Mouse (Mus musculus): ENCODE measurements around the gene P3h3. TPM values are rescaled to one million over a fixed set of nuclear protein-coding genes. Genes with fewer than 3 reads are reported as not detected.
"Not testable (repeated sequence)": the region's sequence is repeated elsewhere in the genome, so short reads cannot be mapped to it uniquely, and the experiment has no call there.

P3h3 gene
- polyA plus RNA-seq, 1 experiment from 2014 or later, result 28.1 TPM

DNA sequence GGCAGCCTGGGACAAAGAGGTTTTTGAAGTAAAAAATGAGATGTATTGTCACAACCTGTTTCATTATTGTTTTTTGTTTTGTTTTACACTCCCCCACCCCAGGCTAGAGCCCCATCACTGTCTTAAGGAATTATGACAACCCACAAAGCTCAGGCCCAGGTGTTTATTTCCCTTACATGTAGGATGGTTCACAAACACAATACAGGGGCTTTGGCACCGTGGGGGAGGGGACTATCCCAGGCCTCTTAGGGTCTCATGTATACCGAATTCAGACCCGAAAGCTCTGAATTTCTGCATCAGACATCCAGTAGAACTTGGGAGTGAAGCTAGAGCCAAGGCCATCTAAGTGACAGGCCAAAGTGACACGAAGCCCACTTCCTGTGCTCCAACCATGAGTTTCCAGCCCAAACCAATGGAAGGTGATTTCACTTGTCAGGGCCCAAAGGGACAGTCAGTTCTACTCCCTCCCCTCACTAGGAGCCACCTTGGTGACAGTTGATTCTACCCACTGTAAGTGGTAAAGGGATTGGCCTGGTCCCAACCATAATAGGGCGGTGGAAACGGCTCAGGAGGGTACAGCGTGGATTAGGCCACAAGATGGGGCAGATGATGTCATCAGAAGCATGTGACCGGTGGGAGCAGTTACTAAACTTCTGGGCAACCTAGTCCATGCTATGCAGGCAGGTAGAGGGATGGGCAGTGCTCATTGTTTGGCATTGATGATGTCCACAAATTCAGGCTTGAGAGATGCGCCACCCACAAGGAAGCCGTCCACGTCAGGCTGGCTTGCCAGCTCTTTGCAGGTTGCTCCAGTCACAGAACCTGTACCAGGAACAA lies 46.8 kb downstream of the P3h3 start:
- not testable (repeated sequence) for H3K4me3 ChIP-seq (ENCODE audit: low read depth, low read length); H3K4me2 ChIP-seq (ENCODE audit: low read length); ATAC-seq (replicated peaks; ENCODE audit: low FRiP score, low TSS enrichment, low read depth); H3K9ac ChIP-seq (ENCODE audit: low read length); H3K27me3 ChIP-seq (replicated peaks; ENCODE audit: control insufficient read depth, insufficient read depth, low read length); DNase-seq (ENCODE audit: low spot score); H3K9me3 ChIP-seq (ENCODE audit: control insufficient read depth, low read length); H3K27ac ChIP-seq (ENCODE audit: low read depth)
- Histone ChIP-seq H3K4me1 (replicated peaks; ENCODE audit: control insufficient read depth, insufficient read depth, low read length) (peaks cover 43% of the 10 kb centered on the region), H3K36me3 (ENCODE audit: control insufficient read depth, insufficient read depth, low read length) (peaks cover 35% of the 10 kb centered on the region)
- 82% methylated on average over 10 of the region's 11 CpGs for WGBS

GRCm38 (mm10) chr6:124809775-124810538 lies 47.6 kb downstream of the P3h3 start:
- Histone ChIP-seq H3K9ac (ENCODE audit: low read length) (peak overlapping the region; percentile 67), H3K9me3 (ENCODE audit: control insufficient read depth, low read length) (no peaks in the 10 kb centered on the region), H3K36me3 (ENCODE audit: control insufficient read depth, insufficient read depth, low read length) (peaks cover 27% of the 10 kb centered on the region), H3K4me1 (replicated peaks; ENCODE audit: control insufficient read depth, insufficient read depth, low read length) (peaks cover 44% of the 10 kb centered on the region), H3K4me3 (ENCODE audit: low read depth, low read length) (peak overlapping the region; percentile 57), H3K27me3 (replicated peaks; ENCODE audit: control insufficient read depth, insufficient read depth, low read length) (no peaks in the 10 kb centered on the region), H3K27ac (ENCODE audit: low read depth) (peak overlapping the region; percentile 92), H3K4me2 (ENCODE audit: low read length) (peak overlapping the region; percentile 98)
- peak; percentile 0; the same call in 1 of the 2 replicates for ATAC-seq (replicated peaks; ENCODE audit: low FRiP score, low TSS enrichment, low read depth)
- 43% methylated on average over 14 of the region's 14 CpGs for WGBS
- DNase-seq (ENCODE audit: low spot score), result no peak

DNA sequence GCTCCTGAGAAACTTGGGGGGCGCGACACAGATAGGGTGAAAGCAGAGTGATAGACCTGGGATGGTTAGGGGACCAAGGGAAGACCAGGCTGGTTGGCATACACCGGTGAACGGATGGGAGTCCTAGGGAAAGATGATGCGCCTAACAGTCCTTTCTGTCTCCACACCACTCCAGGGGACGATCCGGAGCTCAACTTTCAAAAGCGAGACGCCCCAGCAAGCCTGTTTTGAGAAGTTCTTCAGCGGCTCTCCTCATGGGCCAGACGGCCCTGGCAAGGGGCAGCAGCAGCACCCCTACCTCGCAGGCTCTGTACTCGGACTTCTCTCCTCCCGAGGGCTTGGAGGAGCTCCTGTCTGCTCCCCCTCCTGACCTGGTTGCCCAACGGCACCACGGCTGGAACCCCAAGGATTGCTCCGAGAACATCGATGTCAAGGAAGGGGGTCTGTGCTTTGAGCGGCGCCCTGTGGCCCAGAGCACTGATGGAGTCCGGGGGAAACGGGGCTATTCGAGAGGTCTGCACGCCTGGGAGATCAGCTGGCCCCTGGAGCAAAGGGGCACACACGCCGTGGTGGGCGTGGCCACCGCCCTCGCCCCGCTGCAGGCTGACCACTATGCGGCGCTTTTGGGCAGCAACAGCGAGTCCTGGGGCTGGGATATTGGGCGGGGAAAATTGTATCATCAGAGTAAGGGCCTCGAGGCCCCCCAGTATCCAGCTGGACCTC lies 48.3 kb downstream of the P3h3 start:
- Histone ChIP-seq H3K36me3 (ENCODE audit: control insufficient read depth, insufficient read depth, low read length) (peaks cover 26% of the 10 kb centered on the region), H3K4me3 (ENCODE audit: low read depth, low read length) (peak overlapping the region; percentile 57), H3K4me1 (replicated peaks; ENCODE audit: control insufficient read depth, insufficient read depth, low read length) (peaks cover 37% of the 10 kb centered on the region), H3K9ac (ENCODE audit: low read length) (peak overlapping the region; percentile 67), H3K27me3 (replicated peaks; ENCODE audit: control insufficient read depth, insufficient read depth, low read length) (no peaks in the 10 kb centered on the region), H3K27ac (ENCODE audit: low read depth) (peak overlapping the region; percentile 92), H3K4me2 (ENCODE audit: low read length) (peak overlapping the region; percentile 98), H3K9me3 (ENCODE audit: control insufficient read depth, low read length) (no peaks in the 10 kb centered on the region)
- 0% methylated on average over 35 of the region's 35 CpGs for WGBS
- ATAC-seq (replicated peaks; ENCODE audit: low FRiP score, low TSS enrichment, low read depth) (peak; percentile 5), DNase-seq (ENCODE audit: low spot score) (peak; percentile 91)

- ATAC-seq (replicated peaks; ENCODE audit: low FRiP score, low TSS enrichment, low read depth), result peak; percentile 38
- Histone ChIP-seq H3K9ac (ENCODE audit: low read length) (peak within 1 kb of the TSS; percentile 67), H3K27me3 (replicated peaks; ENCODE audit: control insufficient read depth, insufficient read depth, low read length) (no peaks in the 10 kb centered on the region), H3K4me1 (replicated peaks; ENCODE audit: control insufficient read depth, insufficient read depth, low read length) (peaks cover 36% of the 10 kb centered on the region), H3K4me3 (ENCODE audit: low read depth, low read length) (peak within 1 kb of the TSS; percentile 57), H3K27ac (ENCODE audit: low read depth) (peak within 1 kb of the TSS; percentile 92), H3K9me3 (ENCODE audit: control insufficient read depth, low read length) (no peaks in the 10 kb centered on the region), H3K36me3 (ENCODE audit: control insufficient read depth, insufficient read depth, low read length) (peaks cover 26% of the 10 kb centered on the region), H3K4me2 (ENCODE audit: low read length) (peak within 1 kb of the TSS; percentile 98)
- WGBS, result 2% methylated on average over 29 of the region's 29 CpGs
- DNase-seq (ENCODE audit: low spot score), result peak; percentile 88
Observed at GRCm38 (mm10) chr6:124808358-124809012, 49.1 kb downstream of the P3h3 start, which contains the start of gene Spsb2. TSS of gene Spsb2 (plus strand) at chr6:124808661.

DNA sequence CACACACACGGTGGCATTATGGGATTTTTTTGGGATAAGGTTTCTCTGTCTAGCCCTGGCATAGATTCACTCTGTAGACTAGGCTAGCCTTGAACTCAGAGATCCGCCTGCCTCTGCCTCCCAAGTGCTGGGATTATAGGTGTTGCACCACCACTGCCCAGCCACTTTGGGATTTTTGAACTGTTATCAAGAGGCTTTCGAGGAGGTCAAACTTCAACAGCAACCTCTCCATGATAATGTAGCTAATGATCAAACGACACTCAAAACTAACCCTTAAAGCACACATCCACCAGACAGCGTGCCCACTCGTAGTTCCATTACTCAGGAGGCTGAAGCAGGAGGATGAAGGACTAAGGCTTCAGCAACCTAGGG lies 49.6 kb downstream of the P3h3 start:
- H3K9ac ChIP-seq (ENCODE audit: low read length), result peak overlapping the region; percentile 30; the same call in 1 of the 2 replicates
- peak overlapping the region; percentile 98 for H3K4me2 ChIP-seq (ENCODE audit: low read length)
- H3K4me3 ChIP-seq (ENCODE audit: low read depth, low read length), result peak overlapping the region; percentile 57
- peaks cover 35% of the 10 kb centered on the region for H3K4me1 ChIP-seq (replicated peaks; ENCODE audit: control insufficient read depth, insufficient read depth, low read length)
- no peaks in the 10 kb centered on the region for H3K9me3 ChIP-seq (ENCODE audit: control insufficient read depth, low read length)
- DNase-seq (ENCODE audit: low spot score) (no peak), ATAC-seq (replicated peaks; ENCODE audit: low FRiP score, low TSS enrichment, low read depth) (no peak)
- peaks cover 26% of the 10 kb centered on the region for H3K36me3 ChIP-seq (ENCODE audit: control insufficient read depth, insufficient read depth, low read length)
- 69% methylated on average over 6 of the region's 6 CpGs for WGBS
- H3K27me3 ChIP-seq (replicated peaks; ENCODE audit: control insufficient read depth, insufficient read depth, low read length), result no peaks in the 10 kb centered on the region
- H3K27ac ChIP-seq (ENCODE audit: low read depth), result peak overlapping the region; percentile 92

DNA sequence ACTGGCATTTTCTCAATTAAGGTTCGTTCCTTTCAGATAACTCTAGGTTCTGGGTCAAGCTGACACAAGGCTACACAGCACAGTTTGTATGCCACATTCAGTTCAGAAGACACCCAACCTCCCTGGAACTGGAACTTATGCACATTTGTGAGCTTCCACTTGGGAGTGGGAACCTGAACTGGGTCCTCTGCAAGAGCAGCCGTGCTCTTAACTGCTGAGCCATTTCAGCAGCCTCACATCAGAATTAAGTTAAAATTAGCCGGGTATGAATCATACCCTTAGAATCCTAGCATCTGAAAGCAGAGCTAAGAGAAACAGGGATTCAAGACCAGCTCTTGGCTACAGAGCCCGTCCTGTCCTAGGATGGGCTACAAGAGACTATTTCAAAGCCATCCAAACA lies 50.2 kb downstream of the P3h3 start:
- H3K9me3 ChIP-seq (ENCODE audit: control insufficient read depth, low read length), result no peaks in the 10 kb centered on the region

DNA sequence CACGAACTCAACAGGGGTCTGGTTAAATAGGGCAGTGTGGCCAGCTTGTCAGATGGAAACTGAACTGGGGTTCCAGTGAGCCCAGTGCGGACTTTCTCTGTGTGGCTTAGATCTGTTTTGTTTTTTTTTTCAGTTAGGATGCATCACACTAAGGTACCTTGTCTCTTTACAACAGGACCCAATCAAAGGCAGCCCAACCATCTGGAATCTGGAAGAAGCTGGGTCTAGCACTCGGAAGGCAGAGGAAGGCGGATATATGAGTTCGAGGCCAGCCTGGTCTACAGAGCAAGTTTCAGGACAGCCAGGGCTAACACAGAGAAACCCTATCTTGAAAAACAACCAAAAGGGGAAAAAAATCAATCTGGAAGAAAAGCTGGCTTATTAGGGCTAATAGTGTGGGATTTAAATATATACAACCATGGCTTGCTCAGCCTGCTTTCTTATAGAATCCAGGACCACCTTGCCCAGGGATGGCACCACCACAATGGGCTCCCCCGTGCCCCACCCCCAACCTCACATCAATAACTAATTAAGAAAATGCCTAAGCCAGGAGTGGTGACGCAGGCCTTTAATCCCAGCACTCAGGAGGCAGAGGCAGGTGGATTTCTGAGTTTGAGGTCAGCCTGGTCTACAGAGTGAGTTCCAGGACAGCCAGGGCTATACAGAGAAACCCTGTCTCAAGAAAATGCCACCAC lies 51.0 kb downstream of the P3h3 start:
- peak overlapping the region; percentile 48 for H3K4me3 ChIP-seq (ENCODE audit: low read depth, low read length)
- H3K4me2 ChIP-seq (ENCODE audit: low read length), result peak overlapping the region; percentile 89
- H3K9me3 ChIP-seq (ENCODE audit: control insufficient read depth, low read length), result no peaks in the 10 kb centered on the region
- H3K36me3 ChIP-seq (ENCODE audit: control insufficient read depth, insufficient read depth, low read length), result peaks cover 15% of the 10 kb centered on the region
- peaks cover 26% of the 10 kb centered on the region for H3K4me1 ChIP-seq (replicated peaks; ENCODE audit: control insufficient read depth, insufficient read depth, low read length)
- WGBS, result 81% methylated on average over 7 of the region's 7 CpGs
- ATAC-seq (replicated peaks; ENCODE audit: low FRiP score, low TSS enrichment, low read depth) (no peak), DNase-seq (ENCODE audit: low spot score) (no peak)
- H3K27me3 ChIP-seq (replicated peaks; ENCODE audit: control insufficient read depth, insufficient read depth, low read length), result no peaks in the 10 kb centered on the region
- peak overlapping the region; percentile 95 for H3K27ac ChIP-seq (ENCODE audit: low read depth)
- 0 out of 2 replicates have a peak overlapping the region, but pooled peaks have one; percentile 10 for H3K9ac ChIP-seq (ENCODE audit: low read length)

More for the DNA sequence above, 50.2 kb downstream of the P3h3 start:
- Histone ChIP-seq H3K4me3 (ENCODE audit: low read depth, low read length) (no peak overlapping the region), H3K27ac (ENCODE audit: low read depth) (no peak overlapping the region), H3K9ac (ENCODE audit: low read length) (no peak overlapping the region), H3K27me3 (replicated peaks; ENCODE audit: control insufficient read depth, insufficient read depth, low read length) (no peaks in the 10 kb centered on the region), H3K4me2 (ENCODE audit: low read length) (no peak overlapping the region), H3K4me1 (replicated peaks; ENCODE audit: control insufficient read depth, insufficient read depth, low read length) (peaks cover 29% of the 10 kb centered on the region), H3K36me3 (ENCODE audit: control insufficient read depth, insufficient read depth, low read length) (peaks cover 22% of the 10 kb centered on the region)
- ATAC-seq (replicated peaks; ENCODE audit: low FRiP score, low TSS enrichment, low read depth) (no peak), DNase-seq (ENCODE audit: low spot score) (no peak)
- 88% methylated on average over 4 of the region's 4 CpGs for WGBS

All from intestine, embryonic 14.5 days (tissue).